Comparison of ENCODE assay signal across 26 mouse cellular contexts in the genomic region with DNA sequence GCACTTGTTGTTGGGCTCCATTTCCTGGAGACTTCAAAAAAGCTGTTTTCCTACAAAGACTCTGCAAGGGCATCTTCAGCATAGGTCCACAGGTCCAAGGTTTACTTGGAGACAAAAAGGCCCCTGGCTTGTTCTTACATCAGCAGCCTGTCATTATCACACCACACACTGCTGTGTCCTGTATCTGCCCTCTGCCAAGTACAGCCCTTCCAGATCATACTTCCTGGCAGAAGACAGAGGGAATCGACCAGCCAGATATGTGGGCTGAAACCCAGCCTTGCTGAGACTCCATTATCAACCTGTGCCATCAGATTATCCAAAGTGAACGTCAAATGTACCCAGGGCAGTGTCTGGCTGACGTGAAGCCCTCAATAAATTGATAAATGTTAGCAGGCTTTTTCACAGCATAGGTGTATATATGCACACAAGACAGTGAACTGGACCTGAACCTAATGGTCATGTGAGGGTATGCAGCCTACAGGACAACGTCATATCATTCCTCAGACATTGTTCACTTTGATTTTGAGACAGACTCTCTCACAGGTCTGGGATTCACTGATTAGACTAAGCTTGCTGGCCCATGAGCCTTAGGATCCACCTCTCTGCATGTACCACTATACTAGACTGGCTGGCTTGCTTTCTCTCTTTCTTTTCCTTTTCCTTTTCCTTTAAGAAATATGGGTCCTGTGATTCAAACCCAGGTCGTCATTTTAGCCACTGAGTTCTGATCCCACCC. TPM values are rescaled to one million over a fixed set of nuclear protein-coding genes. Genes with fewer than 3 reads are reported as not detected.
A peak's percentile ranks its signal among the peaks of the same experiment; 100 is the strongest.
DNase-seq lines count a peak whose midpoint lies in the region; ATAC-seq and TF ChIP-seq lines count a peak whose summit lies in the region.
"Had no signal": no experiment of that assay in that cellular context is flagged by ENCODE, and none has a peak within 500 bp of the region (broad histone marks: within the 10 kb centered on the region; RNA-seq: fewer than 3 reads in every experiment).

No protein-coding gene starts in this region.

- no peaks in the 10 kb centered on the region for H3K79me2 ChIP-seq in liver, adult 2 months (ENCODE audit: control insufficient read depth, insufficient read depth, low read length)

- TF ChIP-seq POLR2A in liver, adult 2 months (IDR thresholded peaks at IDR 0.05; ENCODE audit: extremely low read depth, insufficient read depth, low read length): no peak

- H3K9me3 ChIP-seq in intestine, postnatal 0 days (ENCODE audit: control insufficient read depth): no peaks in the 10 kb centered on the region
- H3K9me3 ChIP-seq in intestine, embryonic 16.5 days (ENCODE audit: control insufficient read depth, low read length): no peaks in the 10 kb centered on the region
- H3K9me3 ChIP-seq in liver, embryonic 15.5 days (replicated peaks): no peaks in the 10 kb centered on the region
- H3K9me3 ChIP-seq: hindbrain, embryonic 10.5 days; hindbrain, embryonic 15.5 days; limb, embryonic 12.5 days had no signal

- no peak overlapping the region for H3K4me3 ChIP-seq in intestine, postnatal 0 days (ENCODE audit: low read depth, low read length)
- H3K4me3 ChIP-seq in intestine, embryonic 16.5 days (ENCODE audit: low read length): no peak overlapping the region
- H3K4me3 ChIP-seq in liver, adult 2 months (ENCODE audit: insufficient read depth, low read depth, low read length): no peak overlapping the region
- no peak overlapping the region for H3K4me3 ChIP-seq in liver, embryonic 15.5 days (replicated peaks)
- H3K4me3 ChIP-seq: hindbrain, embryonic 10.5 days; hindbrain, embryonic 15.5 days; limb, embryonic 12.5 days had no signal

- H3K27ac ChIP-seq in intestine, postnatal 0 days (ENCODE audit: low read depth, low read length): no peak overlapping the region
- H3K27ac ChIP-seq in intestine, embryonic 16.5 days (ENCODE audit: low read length): no peak overlapping the region
- H3K27ac ChIP-seq in liver, adult 2 months (replicated peaks; ENCODE audit: insufficient read depth, low read depth, low read length): no peak overlapping the region
- H3K27ac ChIP-seq in liver, embryonic 15.5 days (replicated peaks): no peak overlapping the region
- H3K27ac ChIP-seq: hindbrain, embryonic 10.5 days; hindbrain, embryonic 15.5 days; kidney, postnatal 0 days; limb, embryonic 12.5 days had no signal

- no peaks in the 10 kb centered on the region for H3K4me1 ChIP-seq in intestine, postnatal 0 days (replicated peaks; ENCODE audit: control insufficient read depth, insufficient read depth, low read length)
- H3K4me1 ChIP-seq in intestine, embryonic 16.5 days (ENCODE audit: control insufficient read depth, insufficient read depth, low read length): no peaks in the 10 kb centered on the region
- no peaks in the 10 kb centered on the region; the same call in 1 of the 2 replicates for H3K4me1 ChIP-seq in liver, adult 2 months (ENCODE audit: control insufficient read depth, insufficient read depth, low read length)
- H3K4me1 ChIP-seq in liver, embryonic 15.5 days (replicated peaks): peaks cover 16% of the 10 kb centered on the region
- H3K4me1 ChIP-seq: hindbrain, embryonic 10.5 days; hindbrain, embryonic 15.5 days; limb, embryonic 12.5 days had no signal

- no peaks in the 10 kb centered on the region for H3K27me3 ChIP-seq in intestine, postnatal 0 days (replicated peaks; ENCODE audit: control insufficient read depth, insufficient read depth, low read length)
- no peaks in the 10 kb centered on the region for H3K27me3 ChIP-seq in intestine, embryonic 16.5 days (replicated peaks; ENCODE audit: control insufficient read depth, insufficient read depth, low read length)
- H3K27me3 ChIP-seq in liver, adult 2 months (ENCODE audit: control insufficient read depth, insufficient read depth, low read length): no peaks in the 10 kb centered on the region
- H3K27me3 ChIP-seq in liver, embryonic 15.5 days: no peaks in the 10 kb centered on the region
- H3K27me3 ChIP-seq: hindbrain, embryonic 15.5 days; limb, embryonic 12.5 days had no signal

- 64% methylated on average over 5 of the region's 5 CpGs for WGBS in intestine, postnatal 0 days
- WGBS in intestine, embryonic 16.5 days: 77% methylated on average over 5 of the region's 5 CpGs
- WGBS in liver, adult 2 months: 54% methylated on average over 5 of the region's 5 CpGs
- 23% methylated on average over 5 of the region's 5 CpGs for WGBS in liver, embryonic 15.5 days (ENCODE audit: insufficient replicate concordance)

- H3K9ac ChIP-seq in intestine, postnatal 0 days (ENCODE audit: low read depth, low read length): no peak overlapping the region
- H3K9ac ChIP-seq in intestine, embryonic 16.5 days (ENCODE audit: low read depth, low read length): no peak overlapping the region
- H3K9ac ChIP-seq in liver, adult 2 months (ENCODE audit: low read depth, low read length): no peak overlapping the region
- H3K9ac ChIP-seq in liver, embryonic 15.5 days: no peak overlapping the region
- H3K9ac ChIP-seq: hindbrain, embryonic 15.5 days; limb, embryonic 12.5 days; lung, embryonic 14.5 days had no signal

- DNase-seq in liver, adult 2 months (ENCODE audit: extremely low read depth, low read depth, low spot score): peak; percentile 26
- no peak for DNase-seq in adrenal gland, adult 2 months
- no peak for DNase-seq in gastrocnemius, postnatal 14 days
- no peak for DNase-seq in cerebellum, adult 11 months
- DNase-seq: adrenal gland, postnatal 25 days; cerebellum, adult 2 months; cerebellum, postnatal 14 days; gastrocnemius, postnatal 25 days; heart, postnatal 14 days; kidney, adult 2 months; lung, embryonic 14.5 days; lung, postnatal 14 days; right cerebral cortex, postnatal 25 days; thymus, adult 2 months; thymus, postnatal 36 days had no signal

- TF ChIP-seq CTCF in intestine, postnatal 0 days (IDR thresholded peaks at IDR 0.05; ENCODE audit: low read depth): no peak
- no peak for TF ChIP-seq CTCF in liver, adult 2 months (IDR thresholded peaks at IDR 0.05; ENCODE audit: low read depth, low read length)

- peak; percentile 67 for ATAC-seq in intestine, postnatal 0 days
- ATAC-seq in intestine, embryonic 16.5 days: no peak
- ATAC-seq in liver, embryonic 15.5 days (ENCODE audit: insufficient read depth): peak; percentile 82
- ATAC-seq: forebrain, embryonic 14.5 days; inflammation-experienced regulatory T-cells, adult 6 months; midbrain, embryonic 16.5 days had no signal

- intact Hi-C loops in gastrocnemius, postnatal 14 days (cut with DNase I; ENCODE audit: low total_unique reads): no loop called here

- peaks cover 18% of the 10 kb centered on the region for H3K36me3 ChIP-seq in intestine, postnatal 0 days (ENCODE audit: control insufficient read depth, insufficient read depth)
- H3K36me3 ChIP-seq in intestine, embryonic 16.5 days (ENCODE audit: control insufficient read depth, insufficient read depth, low read length): peaks cover 4% of the 10 kb centered on the region
- H3K36me3 ChIP-seq in liver, adult 2 months (ENCODE audit: control insufficient read depth, insufficient read depth, low read length): peaks cover 2% of the 10 kb centered on the region; the same call in 1 of the 2 replicates
- H3K36me3 ChIP-seq in liver, embryonic 15.5 days (replicated peaks): no peaks in the 10 kb centered on the region; the same call in 1 of the 2 replicates

- no peak overlapping the region for H3K4me2 ChIP-seq in intestine, postnatal 0 days (replicated peaks; ENCODE audit: low read depth)
- no peak overlapping the region for H3K4me2 ChIP-seq in intestine, embryonic 16.5 days (ENCODE audit: low read depth, low read length)
- H3K4me2 ChIP-seq in liver, embryonic 15.5 days: no peak overlapping the region
- H3K4me2 ChIP-seq: hindbrain, embryonic 15.5 days; limb, embryonic 12.5 days; lung, embryonic 14.5 days; midbrain, embryonic 11.5 days had no signal

RNA-seq across cellular contexts. Expression of gene Nup153, which starts 20.6 kb away (rescaled TPM):
- 6.5 and 8.3 TPM in 2 replicates for polyA plus RNA-seq in intestine, postnatal 0 days (2015; fragmentation: Nextera tagmentation; extraction: Ambion mirVana)
- polyA plus RNA-seq in intestine, embryonic 16.5 days (2015; fragmentation: Nextera tagmentation; extraction: Ambion mirVana): 12.1 and 14.5 TPM in 2 replicates
- 25.6 and 28.8 TPM in 2 replicates for total RNA-seq in liver, adult 2 months (2014; rRNA removed)
- polyA plus RNA-seq in liver, adult 2 months (2012; rRNA removed): 13.8 and 25.0 TPM in 2 replicates
- polyA plus RNA-seq in liver, embryonic 15.5 days (2015; fragmentation: Nextera tagmentation; extraction: Ambion mirVana): 16.5 and 17.2 TPM in 2 replicates
- 10 to 100 TPM; 49.9 to 89.2 TPM for total RNA-seq in adrenal gland, adult 2 months (2021)
- 25.4 and 29.5 TPM in 2 replicates for polyA plus RNA-seq in adrenal gland, adult 2 months (2012; rRNA removed)
- total RNA-seq in gastrocnemius, postnatal 14 days (2021): 10 to 100 TPM; 24.6 to 28.2 TPM
